Mouse (Mus musculus) hindbrain, embryonic 14.5 days (tissue): ENCODE results near the gene Dnph1. TPM values are rescaled to one million over a fixed set of nuclear protein-coding genes. Genes with fewer than 3 reads are reported as not detected.
A peak's percentile ranks its signal among the peaks of the same experiment; 100 is the strongest.

Source experiments
- ATAC-seq: fragments of 200-750 bp; cut with Nextera tagmentation; 2 replicates; pipeline ENCODE4 v1.8.0; 2017; ENCODE audit warnings: moderate number of reproducible peaks, mild to moderate bottlenecking, moderate TSS enrichment, moderate library complexity; ENCODE audit not compliant: low FRiP score
- DNase-seq: peaks from one replicate; pipeline ENCODE4 v3.0.0-alpha.2; 2015; ENCODE audit warnings: low spot score
- H3K27ac ChIP-seq: fragments of 300-500 bp; sonication (generic); 2 replicates; pipeline ENCODE4 v1.5.1; 2014; ENCODE audit warnings: mild to moderate bottlenecking, moderate library complexity
- H3K27me3 ChIP-seq: fragments of 300-500 bp; sonication (generic); 2 replicates; pipeline ENCODE4 v1.6.1; 2014; ENCODE audit warnings: mild to moderate bottlenecking, low read length, mixed read lengths; ENCODE audit not compliant: control insufficient read depth, insufficient read depth
- H3K36me3 ChIP-seq: fragments of 300-500 bp; sonication (generic); replicated peaks from 2 replicates; pipeline ENCODE4 v1.6.1; 2014; ENCODE audit not compliant: control insufficient read depth, insufficient read depth
- H3K4me1 ChIP-seq: fragments of 300-500 bp; sonication (generic); replicated peaks from 2 replicates; pipeline ENCODE4 v1.6.1; 2014; ENCODE audit warnings: antibody characterized with exemption, low read length, mixed read lengths; ENCODE audit not compliant: control insufficient read depth, insufficient read depth
- H3K4me2 ChIP-seq: fragments of 300-500 bp; sonication (generic); replicated peaks from 2 replicates; pipeline ENCODE4 v1.6.1; 2014; ENCODE audit warnings: mild to moderate bottlenecking, moderate library complexity
- H3K4me3 ChIP-seq: fragments of 300-500 bp; sonication (generic); replicated peaks from 2 replicates; pipeline ENCODE4 v1.5.1; 2014; ENCODE audit warnings: mild to moderate bottlenecking, low read length
- H3K9ac ChIP-seq: fragments of 300-500 bp; sonication (generic); 2 replicates; pipeline ENCODE4 v1.6.1; 2014
- H3K9me3 ChIP-seq: fragments of 300-500 bp; sonication (generic); 2 replicates; pipeline ENCODE4 v1.6.1; 2016; ENCODE audit warnings: low read length; ENCODE audit not compliant: control insufficient read depth
- WGBS: fragments of 180-500 bp; shearing (Covaris S2); extraction: QIAGEN DNeasy Blood & Tissue Kit; methylation state at CpG from one replicate; pipeline ENCODE4 v1.1.7; 2014; 5-methylcytosine and 5-hydroxymethylcytosine counted together
- polyA plus RNA-seq: library from polyadenylated mRNA; unstranded; fragments of >200 nt; fragmentation: Nextera tagmentation; extraction: Ambion mirVana; gene quantifications from 2 replicates; pipeline ENCODE4 v1.2.1, GENCODE M21; 2014

The Dnph1 gene
- polyA plus RNA-seq, result 16.0 and 16.6 TPM in 2 replicates

DNA sequence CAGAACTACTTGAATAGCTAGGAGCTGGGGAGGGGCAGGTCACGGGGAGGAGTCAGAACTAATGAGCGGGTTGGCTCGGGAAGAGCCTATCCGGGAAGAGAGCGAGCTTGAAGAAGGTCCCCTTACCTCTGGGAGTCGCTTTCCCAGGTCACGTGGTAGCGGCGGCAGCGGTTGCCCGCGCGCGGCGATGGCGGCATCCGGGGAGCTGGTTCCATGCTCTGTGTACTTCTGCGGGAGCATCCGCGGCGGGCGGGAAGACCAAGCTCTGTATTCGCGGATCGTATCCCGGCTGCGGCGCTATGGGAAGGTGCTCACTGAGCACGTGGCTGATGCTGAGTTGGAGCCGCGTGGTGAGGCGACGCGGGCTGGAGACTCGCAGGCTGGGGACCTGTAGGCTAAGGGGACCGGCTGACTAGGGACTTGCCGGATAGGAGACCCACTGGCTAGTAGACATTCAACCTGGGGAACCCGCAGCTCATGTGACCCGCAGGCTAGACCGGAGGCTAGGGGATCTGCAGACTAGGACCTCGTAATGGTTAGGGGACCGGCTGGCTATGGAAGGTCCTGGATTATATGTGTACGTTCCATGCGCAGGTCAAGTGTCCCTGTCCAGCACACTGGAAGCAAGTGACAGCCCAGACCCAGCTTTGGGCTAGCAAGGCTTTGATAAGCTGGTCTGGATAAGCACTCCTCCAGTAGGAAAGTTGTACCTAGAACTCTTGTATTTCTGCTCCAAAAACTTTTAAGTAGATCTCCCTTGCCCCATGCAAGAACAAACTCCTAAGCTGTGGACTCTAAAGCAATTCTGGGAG is at the start of gene Dnph1:
TSS of gene Dnph1 (plus strand) at position 89 of the 812 bp plus-strand sequence.
- H3K9ac ChIP-seq, result peak within 1 kb of the TSS; percentile 65
- H3K4me3 ChIP-seq, result peak within 1 kb of the TSS; percentile 44
- H3K9me3 ChIP-seq, result no peaks in the 10 kb centered on the region
- peak; percentile 96 for ATAC-seq
- H3K27ac ChIP-seq, result no peak within 1 kb of the TSS
- peak; percentile 82 for DNase-seq
- peak within 1 kb of the TSS; percentile 87 for H3K4me2 ChIP-seq
- peaks cover 4% of the 10 kb centered on the region; the same call in 1 of the 2 replicates for H3K4me1 ChIP-seq
- no peaks in the 10 kb centered on the region; the same call in 1 of the 2 replicates for H3K27me3 ChIP-seq
- under 1% methylated on average over 44 of the region's 44 CpGs for WGBS
- peaks cover 23% of the 10 kb centered on the region for H3K36me3 ChIP-seq

DNA sequence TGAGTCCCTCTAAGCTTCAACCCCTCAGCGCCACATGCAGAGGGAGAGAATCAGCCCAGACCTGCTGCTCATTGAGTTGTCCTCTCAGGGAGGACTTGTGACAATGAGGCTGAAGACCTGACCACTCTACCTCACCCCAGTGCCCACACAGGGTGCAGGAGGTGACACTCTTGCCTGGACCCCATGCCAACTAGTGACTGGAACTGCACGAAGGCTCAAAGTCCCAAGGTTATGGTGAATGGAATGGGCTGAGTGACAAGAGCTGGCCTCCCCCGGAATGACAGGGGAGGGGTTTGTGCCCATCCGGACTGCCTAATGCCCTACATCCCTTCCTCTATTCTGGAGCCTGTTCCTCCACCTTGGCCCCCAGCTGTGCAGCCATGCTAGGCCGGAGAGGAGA is 43.8 kb upstream of the Dnph1 start:
- no peak overlapping the region for H3K9ac ChIP-seq
- ATAC-seq, result no peak

DNA sequence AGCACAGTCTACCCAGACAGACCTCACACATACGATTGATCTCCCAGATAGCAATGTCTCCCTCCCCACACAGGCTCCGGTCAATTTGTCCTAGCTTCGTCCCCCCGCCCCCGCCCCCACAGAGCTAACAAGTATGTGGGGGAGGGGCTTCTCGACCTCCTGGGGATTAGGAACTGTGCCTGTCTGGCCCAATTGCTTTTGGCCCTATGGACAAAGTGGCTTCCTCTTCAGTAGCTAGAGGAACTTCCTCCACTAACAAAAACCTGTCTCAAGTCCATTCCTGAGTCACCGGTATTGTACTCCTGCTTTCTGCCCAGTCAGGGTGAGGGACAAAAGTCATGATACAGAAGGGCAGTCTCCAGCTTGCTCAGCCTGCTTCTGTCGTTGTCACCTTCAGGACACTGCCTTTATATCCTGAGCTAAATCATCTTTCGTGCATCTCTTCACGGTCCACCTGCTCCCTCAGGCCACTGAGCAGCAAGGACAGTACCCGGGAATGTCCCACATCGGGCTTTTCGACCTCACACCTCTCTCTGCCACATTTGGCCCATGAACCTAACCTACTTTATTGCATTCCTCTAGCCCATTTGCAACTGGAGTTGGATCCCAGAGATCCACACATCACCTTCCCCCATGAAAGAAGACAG is 43.1 kb upstream of the Dnph1 start:
- WGBS, result 7% methylated on average over 13 of the region's 13 CpGs
- Histone ChIP-seq H3K4me2 (peak overlapping the region; percentile 60; the same call in 1 of the 2 replicates), H3K4me1 (peaks cover 26% of the 10 kb centered on the region), H3K4me3 (no peak overlapping the region), H3K27ac (no peak overlapping the region), H3K9ac (no peak overlapping the region), H3K9me3 (no peaks in the 10 kb centered on the region), H3K36me3 (peaks cover 6% of the 10 kb centered on the region; the same call in 1 of the 2 replicates), H3K27me3 (0 out of 2 replicates have a peak, but pooled peaks cover 3% of the 10 kb centered on the region)
- no peak for ATAC-seq
- DNase-seq, result no peak

More for the DNA sequence above, 43.8 kb upstream of the Dnph1 start:
- H3K9me3 ChIP-seq, result no peaks in the 10 kb centered on the region
- 25% methylated on average over 5 of the region's 5 CpGs for WGBS
- H3K27ac ChIP-seq, result no peak overlapping the region
- H3K4me2 ChIP-seq, result no peak overlapping the region
- DNase-seq, result no peak
- 0 out of 2 replicates have a peak, but pooled peaks cover 3% of the 10 kb centered on the region for H3K27me3 ChIP-seq
- H3K36me3 ChIP-seq, result no peaks in the 10 kb centered on the region
- no peak overlapping the region for H3K4me3 ChIP-seq
- H3K4me1 ChIP-seq, result peaks cover 26% of the 10 kb centered on the region

DNA sequence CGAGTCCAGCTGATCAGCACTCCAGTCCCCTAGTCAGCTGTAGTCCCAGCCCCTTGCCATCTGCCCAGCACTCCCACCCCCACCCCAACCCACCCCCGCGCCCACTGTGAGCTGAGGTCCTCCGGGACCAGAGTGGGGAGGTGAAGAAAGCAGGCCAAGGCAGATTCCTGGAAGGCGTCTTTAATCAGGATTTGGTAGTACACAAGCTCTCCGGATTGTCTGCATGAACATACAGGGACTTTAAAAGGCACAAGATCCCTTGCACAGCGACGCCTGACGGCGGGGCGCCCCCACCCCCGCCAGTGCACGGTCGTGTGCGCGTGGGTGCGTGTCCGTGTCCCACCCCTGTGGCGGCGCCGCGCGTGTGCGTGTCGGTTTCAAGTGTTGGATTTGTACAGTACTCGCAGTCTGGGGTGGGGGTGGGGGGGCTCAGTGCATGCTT is 42.5 kb upstream of the Dnph1 start:
- peak overlapping the region; percentile 24 for H3K4me3 ChIP-seq
- H3K9ac ChIP-seq, result peak overlapping the region; percentile 42
- no peak overlapping the region; the same call in 1 of the 2 replicates for H3K27ac ChIP-seq

DNA sequence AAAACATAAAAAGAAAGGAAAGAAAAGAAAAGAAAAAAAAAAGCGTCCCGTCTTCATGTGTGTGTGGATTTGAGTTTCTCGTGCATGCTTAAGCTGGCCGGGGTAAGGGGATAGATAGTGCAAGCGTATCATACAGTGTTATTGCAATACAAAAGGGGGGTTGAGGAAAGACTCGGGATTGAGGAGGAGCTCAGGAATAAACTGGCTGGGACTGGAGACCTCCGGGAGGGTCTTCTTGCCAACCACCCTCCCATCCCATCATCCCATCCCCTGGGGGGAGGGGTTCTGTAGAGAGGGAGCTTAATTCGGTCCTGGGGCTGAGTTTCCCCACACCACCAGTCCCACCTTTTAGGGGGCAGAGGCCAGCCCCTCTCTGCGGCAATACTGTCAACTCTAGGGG is 42.0 kb upstream of the Dnph1 start:
- no peak for ATAC-seq
- H3K27ac ChIP-seq, result no peak overlapping the region; the same call in 1 of the 2 replicates
- peaks cover 15% of the 10 kb centered on the region for H3K36me3 ChIP-seq
- H3K9ac ChIP-seq, result peak overlapping the region; percentile 44
- no peaks in the 10 kb centered on the region for H3K9me3 ChIP-seq
- peak overlapping the region; percentile 24 for H3K4me3 ChIP-seq
- H3K27me3 ChIP-seq, result 0 out of 2 replicates have a peak, but pooled peaks cover 3% of the 10 kb centered on the region
- H3K4me2 ChIP-seq, result peak overlapping the region; percentile 60
- WGBS, result under 1% methylated on average over 9 of the region's 9 CpGs
- DNase-seq, result peak; percentile 36
- H3K4me1 ChIP-seq, result peaks cover 26% of the 10 kb centered on the region

More for the DNA sequence above, 42.5 kb upstream of the Dnph1 start:
- under 1% methylated on average over 26 of the region's 26 CpGs for WGBS
- Histone ChIP-seq H3K4me2 (peak overlapping the region; percentile 60), H3K4me1 (peaks cover 26% of the 10 kb centered on the region), H3K27me3 (0 out of 2 replicates have a peak, but pooled peaks cover 3% of the 10 kb centered on the region), H3K36me3 (peaks cover 11% of the 10 kb centered on the region; the same call in 1 of the 2 replicates), H3K9me3 (no peaks in the 10 kb centered on the region)
- peak; percentile 16; the same call in 1 of the 2 replicates for ATAC-seq
- peak; percentile 27 for DNase-seq

DNA sequence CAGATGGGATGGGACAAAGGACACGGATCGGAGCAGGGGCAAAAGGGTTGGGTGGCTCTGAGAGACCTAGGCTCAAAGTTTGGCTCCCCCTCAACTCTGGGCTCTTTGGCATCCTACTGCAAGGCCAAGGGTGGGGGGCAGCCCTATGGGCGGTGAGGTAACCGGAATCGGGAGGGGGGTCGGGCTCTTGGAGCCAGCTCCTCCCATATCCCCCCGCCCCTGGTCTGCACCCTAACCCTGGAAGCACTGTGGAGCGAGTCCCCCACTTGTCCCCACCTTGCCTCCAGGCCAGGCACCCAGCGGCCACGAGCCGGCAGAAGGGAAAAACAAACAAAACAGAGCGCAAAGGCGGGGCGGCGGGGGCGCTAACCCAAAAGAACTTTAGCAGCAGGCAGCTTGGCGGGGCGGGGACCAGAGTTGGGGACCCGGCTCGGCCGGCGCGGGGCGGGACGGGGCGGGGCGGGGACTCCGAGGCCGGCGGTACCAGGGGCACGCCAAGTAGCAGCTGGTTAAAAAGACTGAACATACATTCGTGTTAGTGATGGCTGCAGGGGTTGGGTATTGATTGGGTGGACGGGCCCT is 41.3 kb upstream of the Dnph1 start:
- Histone ChIP-seq H3K27me3 (0 out of 2 replicates have a peak, but pooled peaks cover 3% of the 10 kb centered on the region), H3K27ac (no peak overlapping the region), H3K9me3 (no peaks in the 10 kb centered on the region), H3K4me1 (peaks cover 26% of the 10 kb centered on the region), H3K4me3 (peak overlapping the region; percentile 24), H3K4me2 (peak overlapping the region; percentile 60), H3K36me3 (peaks cover 21% of the 10 kb centered on the region), H3K9ac (peak overlapping the region; percentile 44)
- ATAC-seq (peak; percentile 12; the same call in 1 of the 2 replicates), DNase-seq (no peak)
- WGBS, result 1% methylated on average over 33 of the region's 33 CpGs

DNA sequence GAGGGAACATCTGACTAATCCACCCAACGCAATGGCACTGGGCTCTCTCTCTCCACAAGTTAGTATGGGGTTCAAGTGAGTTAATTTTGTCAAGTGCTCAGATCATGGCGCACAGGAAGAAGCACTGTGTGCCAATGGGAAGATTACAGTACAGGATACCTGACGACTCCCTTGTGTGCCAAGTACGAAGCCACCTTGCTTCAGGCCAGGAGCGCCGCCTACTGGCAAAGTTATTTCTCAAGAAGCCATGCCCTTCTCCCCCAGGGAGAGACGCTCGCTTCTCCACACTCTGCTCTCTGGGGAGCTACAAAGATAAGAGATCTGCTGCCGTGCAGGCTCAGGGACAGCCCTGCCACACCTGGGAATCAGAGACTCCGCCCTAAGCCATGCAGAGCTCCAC is 38.7 kb upstream of the Dnph1 start:
- Histone ChIP-seq H3K4me2 (no peak overlapping the region), H3K9me3 (no peaks in the 10 kb centered on the region), H3K27me3 (peaks cover 10% of the 10 kb centered on the region), H3K4me3 (no peak overlapping the region), H3K27ac (no peak overlapping the region), H3K9ac (no peak overlapping the region), H3K4me1 (peaks cover 26% of the 10 kb centered on the region), H3K36me3 (peaks cover 38% of the 10 kb centered on the region)
- ATAC-seq (no peak), DNase-seq (no peak)
- WGBS, result 15% methylated on average over 10 of the region's 10 CpGs

DNA sequence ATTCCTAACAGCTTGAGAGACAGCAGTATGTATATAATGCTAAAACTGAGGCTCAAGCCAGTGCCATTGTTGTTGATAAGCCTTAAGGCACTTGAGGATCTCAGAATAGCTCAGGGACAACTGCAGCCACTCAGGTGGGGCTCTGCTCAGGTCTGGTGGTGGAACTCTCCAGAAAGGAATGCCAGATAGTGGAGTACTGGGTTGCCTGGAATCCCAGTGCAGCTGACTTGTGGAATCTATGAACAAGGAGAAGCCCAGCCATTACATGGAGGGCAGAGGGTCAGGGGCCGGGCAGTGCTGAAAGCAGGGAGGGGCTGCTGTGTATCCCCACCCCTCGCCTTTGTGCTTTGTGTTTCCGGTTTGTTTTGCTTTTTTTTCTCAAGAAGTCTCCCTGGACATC is 38.1 kb upstream of the Dnph1 start:
- Histone ChIP-seq H3K9ac (no peak overlapping the region), H3K4me1 (peaks cover 25% of the 10 kb centered on the region), H3K4me2 (no peak overlapping the region), H3K4me3 (no peak overlapping the region), H3K9me3 (no peaks in the 10 kb centered on the region), H3K36me3 (peaks cover 45% of the 10 kb centered on the region), H3K27me3 (peaks cover 10% of the 10 kb centered on the region), H3K27ac (no peak overlapping the region)
- ATAC-seq, result no peak
- WGBS, result 34% methylated on average over 3 of the region's 3 CpGs
- no peak for DNase-seq
